Mouse (Mus musculus) heart, adult 2 months (tissue): ENCODE measurements at regions not wholly inside any gene's neighbourhood (a gene's known extent, or its start where the extent isn't known, plus 50 kb on each side); places are given as distances from the start of the nearest gene placed in this dataset.
A peak's percentile ranks its signal among the peaks of the same experiment; 100 is the strongest.

Experiments used
- DNase-seq, 2 experiments: peaks; one replicate each; pipeline ENCODE4 v3.0.0; 2021
- H3K27ac ChIP-seq: fragments of 200-600 bp; 2 replicates; pipeline ENCODE4 v1.8.1; 2022
- H3K27me3 ChIP-seq: fragments of 200-500 bp; 2 replicates; pipeline ENCODE4 v1.6.1; 2012; ENCODE audit warnings: mild to moderate bottlenecking, low read length, inconsistent platforms, mixed read lengths; ENCODE audit not compliant: control insufficient read depth, insufficient read depth
- H3K36me3 ChIP-seq: fragments of 200-500 bp; 2 replicates; pipeline ENCODE4 v1.6.1; 2012; ENCODE audit warnings: low read length, inconsistent platforms; ENCODE audit not compliant: control insufficient read depth, insufficient read depth
- H3K4me1 ChIP-seq: fragments of 200-500 bp; 2 replicates; pipeline ENCODE4 v1.6.1; 2011; ENCODE audit warnings: low read length; ENCODE audit not compliant: control insufficient read depth, insufficient read depth
- H3K4me3 ChIP-seq: fragments of 200-600 bp; 2 replicates; pipeline ENCODE4 v1.8.1; 2022
- H3K79me2 ChIP-seq: fragments of 200-500 bp; replicated peaks from 2 replicates; pipeline ENCODE4 v1.6.1; 2012; ENCODE audit warnings: mild to moderate bottlenecking, inconsistent platforms, low read length, moderate library complexity, mixed read lengths; ENCODE audit not compliant: control insufficient read depth, insufficient read depth
- H3K9ac ChIP-seq: fragments of 200-500 bp; 2 replicates; pipeline ENCODE4 v1.6.1; 2012; ENCODE audit warnings: low read depth, mild to moderate bottlenecking, control low read depth, inconsistent platforms, low read length, mixed read lengths
- CTCF ChIP-seq: fragments of 200-600 bp; IDR thresholded peaks from 2 replicates; pipeline ENCODE4 v1.8.1; 2022; ENCODE audit warnings: antibody characterized with exemption, mild to moderate bottlenecking, moderate library complexity
- EP300 ChIP-seq: fragments of 200-500 bp; IDR thresholded peaks from 2 replicates; pipeline ENCODE4 v1.6.1; 2011; ENCODE audit warnings: low read depth, low read length, control low read depth; ENCODE audit not compliant: insufficient read depth
- POLR2A ChIP-seq: fragments of 200-500 bp; IDR thresholded peaks from 2 replicates; pipeline ENCODE4 v1.6.1; 2011; ENCODE audit warnings: mild to moderate bottlenecking, low read depth, low read length, control low read depth; ENCODE audit not compliant: insufficient read depth
- WGBS: fragments of 180-500 bp; shearing (Covaris S2); methylation state at CpG from one replicate; pipeline ENCODE4 v1.1.7; 2018; 5-methylcytosine and 5-hydroxymethylcytosine counted together
- intact Hi-C: fragments of 180-260 bp; cut with DNase I; formaldehyde crosslinking; loops from one replicate; pipeline ENCODE4 v1.15.1; 2025

DNA sequence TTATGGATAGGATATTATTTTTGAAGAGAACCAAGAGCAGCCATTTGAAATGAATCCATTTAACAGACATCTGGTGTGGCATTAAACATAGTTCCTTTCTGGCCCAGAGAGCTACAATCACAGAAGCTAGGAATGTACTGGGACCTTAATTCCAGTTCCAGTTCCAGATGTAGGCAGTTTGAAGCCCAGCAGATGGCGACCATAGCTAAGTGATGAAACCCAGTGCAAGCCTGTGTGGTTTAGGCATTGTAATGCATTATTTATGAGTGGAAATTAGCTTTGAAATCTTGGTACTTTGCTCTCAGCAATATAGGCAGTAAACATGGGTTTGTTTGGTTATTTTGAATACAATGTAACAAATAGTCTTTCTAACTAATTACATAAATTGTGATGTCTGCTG lies 256.8 kb downstream of the Fam181b start:
- intact Hi-C loops: no loop called here
- WGBS: 6% methylated on average over 1 of the region's 1 CpGs
- DNase-seq: no peak
- no peaks in the 10 kb centered on the region for H3K4me1 ChIP-seq
- no peak for TF ChIP-seq EP300
- TF ChIP-seq CTCF: peak; percentile 31
- TF ChIP-seq POLR2A: no peak
- H3K79me2 ChIP-seq: no peaks in the 10 kb centered on the region
- no peaks in the 10 kb centered on the region for H3K36me3 ChIP-seq
- no peak overlapping the region for H3K9ac ChIP-seq
- no peak overlapping the region for H3K27ac ChIP-seq
- no peaks in the 10 kb centered on the region for H3K27me3 ChIP-seq
- H3K4me3 ChIP-seq: no peak overlapping the region
